Mouse (Mus musculus) thymus, adult 2 months (tissue): ENCODE data around the gene Pnpt1. TPM values are rescaled to one million over a fixed set of nuclear protein-coding genes. Genes with fewer than 3 reads are reported as not detected.

Experiments used
- DNase-seq: peaks from one replicate; pipeline ENCODE4 v3.0.0; 2021
- H3K27ac ChIP-seq: fragments of 200-500 bp; 2 replicates; pipeline ENCODE4 v1.5.1; 2012; ENCODE audit warnings: low read length, control low read depth; ENCODE audit not compliant: control insufficient read depth, insufficient read depth
- H3K27me3 ChIP-seq: fragments of 200-500 bp; 2 replicates; pipeline ENCODE4 v1.6.1; 2012; ENCODE audit warnings: mild to moderate bottlenecking, low read length, moderate library complexity, mixed read lengths; ENCODE audit not compliant: control insufficient read depth, insufficient read depth
- H3K36me3 ChIP-seq: fragments of 200-500 bp; 2 replicates; pipeline ENCODE4 v1.6.1; 2012; ENCODE audit warnings: mild to moderate bottlenecking, low read length, moderate library complexity; ENCODE audit not compliant: control insufficient read depth, insufficient read depth
- H3K4me1 ChIP-seq: fragments of 200-500 bp; replicated peaks from 2 replicates; pipeline ENCODE4 v1.6.1; 2012; ENCODE audit warnings: low read length; ENCODE audit not compliant: control insufficient read depth, insufficient read depth
- H3K4me3 ChIP-seq: fragments of 200-500 bp; 2 replicates; pipeline ENCODE4 v1.5.1; 2012; ENCODE audit warnings: mild to moderate bottlenecking, low read length, control low read depth, moderate library complexity; ENCODE audit not compliant: control insufficient read depth, insufficient read depth
- CTCF ChIP-seq: fragments of 200-500 bp; IDR thresholded peaks from 2 replicates; pipeline ENCODE4 v1.5.1; 2012; ENCODE audit warnings: mild to moderate bottlenecking, control low read depth, low read length, moderate library complexity, borderline replicate concordance; ENCODE audit not compliant: control insufficient read depth, poor library complexity, insufficient read depth; ENCODE audit errors: extremely low read depth
- POLR2A ChIP-seq: fragments of 200-500 bp; IDR thresholded peaks from 2 replicates; pipeline ENCODE4 v1.6.1; 2012; ENCODE audit warnings: mild to moderate bottlenecking, low read length, control low read depth, moderate library complexity; ENCODE audit not compliant: control insufficient read depth, poor library complexity, insufficient read depth; ENCODE audit errors: extremely low read depth
- WGBS: fragments of 180-500 bp; shearing (Covaris S2); methylation state at CpG from one replicate; pipeline ENCODE4 v1.1.7; 2018; 5-methylcytosine and 5-hydroxymethylcytosine counted together
- polyA plus RNA-seq: library from polyadenylated mRNA; depleted of rRNA; stranded (reverse); fragments of >200 nt; gene quantifications from 2 replicates; pipeline ENCODE4 v1.2.3, GENCODE M21; 2012; rRNA removed

The Pnpt1 gene
- polyA plus RNA-seq, result 12.4 and 16.0 TPM in 2 replicates

- WGBS, result under 1% methylated on average over 50 of the region's 50 CpGs
- no peak within 1 kb of the TSS for H3K27ac ChIP-seq
Observed at GRCm38 (mm10) chr11:29130385-29131355, at the start of gene Pnpt1. Pnpt1 (plus strand) TSS chr11:29130744.

GRCm38 (mm10) chr11:29092403-29092802 is 38.1 kb upstream of the Pnpt1 start:
- H3K27ac ChIP-seq, result no peak overlapping the region
- 87% methylated on average over 2 of the region's 2 CpGs for WGBS
- no peak for DNase-seq

More at GRCm38 (mm10) chr11:29130385-29131355, at the start of gene Pnpt1:
- no peaks in the 10 kb centered on the region for H3K27me3 ChIP-seq
- H3K4me1 ChIP-seq, result no peaks in the 10 kb centered on the region; the same call in 1 of the 2 replicates
- TF ChIP-seq POLR2A (0 out of 2 replicates have a peak, but pooled peaks have one; percentile 26), CTCF (no peak)
- H3K36me3 ChIP-seq, result peaks cover 15% of the 10 kb centered on the region; the same call in 1 of the 2 replicates
- H3K4me3 ChIP-seq, result peak within 1 kb of the TSS; percentile 66
- DNase-seq, result peak; percentile 88

GRCm38 (mm10) chr11:29098926-29099325 is 31.6 kb upstream of the Pnpt1 start:
- no peaks in the 10 kb centered on the region for H3K4me1 ChIP-seq
- no peak for TF ChIP-seq POLR2A
- no peak for TF ChIP-seq CTCF
- DNase-seq, result no peak
- H3K27me3 ChIP-seq, result no peaks in the 10 kb centered on the region
- 80% methylated on average over 2 of the region's 2 CpGs for WGBS
- H3K36me3 ChIP-seq, result no peaks in the 10 kb centered on the region
- H3K27ac ChIP-seq, result no peak overlapping the region
- no peak overlapping the region for H3K4me3 ChIP-seq

More at GRCm38 (mm10) chr11:29092403-29092802, 38.1 kb upstream of the Pnpt1 start:
- Histone ChIP-seq H3K36me3 (no peaks in the 10 kb centered on the region), H3K27me3 (no peaks in the 10 kb centered on the region), H3K4me1 (no peaks in the 10 kb centered on the region), H3K4me3 (no peak overlapping the region)
- no peak for TF ChIP-seq CTCF
- no peak for TF ChIP-seq POLR2A

- Histone ChIP-seq H3K36me3 (peaks cover 14% of the 10 kb centered on the region; the same call in 1 of the 2 replicates), H3K4me1 (no peaks in the 10 kb centered on the region; the same call in 1 of the 2 replicates), H3K27ac (no peak overlapping the region), H3K27me3 (no peaks in the 10 kb centered on the region), H3K4me3 (peak overlapping the region; percentile 66)
- TF ChIP-seq CTCF, result no peak
- no peak for TF ChIP-seq POLR2A
- peak; percentile 14 for DNase-seq
- WGBS, result 24% methylated on average over 11 of the region's 11 CpGs
Observed at GRCm38 (mm10) chr11:29129862-29130384, 621 bp upstream of the Pnpt1 start.

- Histone ChIP-seq H3K4me3 (no peak overlapping the region), H3K27me3 (no peaks in the 10 kb centered on the region), H3K4me1 (no peaks in the 10 kb centered on the region), H3K27ac (no peak overlapping the region), H3K36me3 (peaks cover 27% of the 10 kb centered on the region)
- no peak for DNase-seq
- TF ChIP-seq CTCF (no peak), POLR2A (no peak)
- WGBS, result 76% methylated on average over 1 of the region's 1 CpGs
Observed at GRCm38 (mm10) chr11:29140671-29141070, 10.1 kb downstream of the Pnpt1 start.

GRCm38 (mm10) chr11:29148901-29149300 is 18.4 kb downstream of the Pnpt1 start:
- Histone ChIP-seq H3K27ac (no peak overlapping the region), H3K4me3 (no peak overlapping the region), H3K27me3 (no peaks in the 10 kb centered on the region), H3K36me3 (peaks cover 31% of the 10 kb centered on the region), H3K4me1 (no peaks in the 10 kb centered on the region)
- no peak for TF ChIP-seq POLR2A
- 62% methylated on average over 2 of the region's 2 CpGs for WGBS
- DNase-seq, result no peak
